Mouse (Mus musculus) myocyte (in vitro differentiated cells): ENCODE measurements around the gene 9130230L23Rik.

Source experiments
- POLR2A ChIP-seq: IDR thresholded peaks from one replicate; pipeline ENCODE4 v1.6.1; 2011; ENCODE audit warnings: low read depth, mild to moderate bottlenecking, control low read depth, moderate library complexity; ENCODE audit not compliant: insufficient read length
- POLR2AphosphoS2 ChIP-seq: IDR thresholded peaks from one replicate; pipeline ENCODE4 v1.6.1; 2011; ENCODE audit warnings: low read depth, control low read depth; ENCODE audit not compliant: insufficient read length
- REST ChIP-seq: IDR thresholded peaks from one replicate; pipeline ENCODE4 v1.6.1; 2011; ENCODE audit warnings: mild to moderate bottlenecking, control low read depth, moderate library complexity; ENCODE audit not compliant: insufficient read depth, insufficient read length

GRCm38 (mm10) chr5:65937998-65938715 is 65.9 kb downstream of the 9130230L23Rik start:
- TF ChIP-seq POLR2A (no peak), POLR2AphosphoS2 (no peak), REST (no peak)
